Mouse (Mus musculus): ENCODE measurements around the gene Olfr736.

Olfr736 gene

GRCm38 (mm10) chr14:50380863-50381262 lies at the start of gene Olfr736:
Olfr736 (plus strand) TSS chr14:50381163.
- DNase-seq (ENCODE audit: low read depth, low spot score) = no peak

DNA sequence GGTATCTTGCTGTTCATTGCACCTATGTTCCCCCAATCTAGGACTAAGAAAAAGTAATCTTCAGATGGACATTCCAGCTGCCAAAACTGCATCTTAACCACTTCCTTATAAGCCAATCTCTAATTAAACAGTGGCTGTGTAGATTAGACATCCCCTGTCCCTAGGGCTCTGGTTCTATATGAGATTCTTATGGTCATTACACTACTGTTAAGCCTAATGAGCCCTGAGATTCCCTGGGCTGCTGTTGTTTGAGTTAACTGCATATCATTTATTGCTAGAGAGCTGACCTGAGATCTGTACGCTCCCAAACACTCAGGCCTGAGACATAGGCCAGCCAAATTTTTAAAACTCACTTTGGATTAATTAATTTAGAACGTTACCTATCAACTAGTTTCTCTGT lies 32.2 kb upstream of the Olfr736 start, which contains the start of gene Olfr735:
TSS of gene Olfr735 (minus strand) at position 77 of the 400 bp plus-strand sequence.
- no peak for DNase-seq (ENCODE audit: low read depth, low spot score)

GRCm38 (mm10) chr14:50352438-50352837 lies 28.5 kb upstream of the Olfr736 start:
- no peak for DNase-seq (ENCODE audit: low read depth, low spot score)

- DNase-seq (ENCODE audit: low read depth, low spot score) = no peak
These were observed 24.2 kb upstream of the Olfr736 start for GRCm38 (mm10) chr14:50356725-50357124.

DNA sequence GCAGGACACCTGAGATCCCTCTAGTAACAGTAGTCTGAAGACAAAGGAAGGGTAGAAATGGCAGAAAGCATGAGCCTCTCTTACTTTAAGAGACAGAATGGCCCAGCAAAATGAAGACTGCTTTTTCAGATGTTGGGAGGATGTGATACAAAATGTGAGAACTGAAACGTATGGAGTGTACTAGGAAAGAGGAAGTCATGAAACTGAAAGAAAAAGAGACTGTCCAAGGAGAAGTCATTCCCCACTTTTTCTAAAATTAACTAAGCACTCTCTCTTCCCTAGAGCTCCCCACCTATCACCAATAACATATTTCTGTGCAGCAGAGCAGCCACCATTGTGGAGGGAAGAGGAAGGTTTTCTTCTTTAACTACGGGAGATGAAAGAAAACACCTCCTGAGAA lies 23.4 kb upstream of the Olfr736 start, which contains the start of gene Tlr11:
TSS of gene Tlr11 (plus strand) at position 322 of the 400 bp plus-strand sequence.
- no peak for DNase-seq (ENCODE audit: low read depth, low spot score)

GRCm38 (mm10) chr14:50360480-50360879 lies 20.5 kb upstream of the Olfr736 start:
- DNase-seq (ENCODE audit: low read depth, low spot score) = no peak

- no peak for DNase-seq (ENCODE audit: low read depth, low spot score)
These were observed 17.4 kb upstream of the Olfr736 start for GRCm38 (mm10) chr14:50363561-50363960.

DNA sequence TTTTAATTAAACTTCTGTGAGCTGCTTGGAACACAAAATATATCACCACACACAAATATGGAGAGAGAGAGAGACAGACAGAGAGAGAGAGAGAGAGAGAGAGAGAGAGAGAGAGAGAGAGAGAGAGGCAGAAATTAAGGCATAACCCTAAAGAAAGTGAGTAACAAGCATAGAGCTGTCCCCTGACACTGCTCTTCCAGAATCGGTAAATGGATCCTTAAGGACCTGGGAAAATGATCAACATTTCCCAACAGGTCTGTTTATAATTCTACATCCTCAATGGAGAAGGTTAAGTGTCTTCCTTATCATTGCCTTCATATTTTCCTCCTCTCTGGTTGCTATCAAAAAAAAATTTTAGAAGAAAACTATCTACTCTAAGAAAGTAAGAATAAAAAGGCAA lies 26.3 kb downstream of the Olfr736 start, which contains the start of gene Olfr738:
TSS of gene Olfr738 (plus strand) at position 301 of the 400 bp plus-strand sequence.
- DNase-seq (ENCODE audit: low read depth, low spot score) = no peak

DNA sequence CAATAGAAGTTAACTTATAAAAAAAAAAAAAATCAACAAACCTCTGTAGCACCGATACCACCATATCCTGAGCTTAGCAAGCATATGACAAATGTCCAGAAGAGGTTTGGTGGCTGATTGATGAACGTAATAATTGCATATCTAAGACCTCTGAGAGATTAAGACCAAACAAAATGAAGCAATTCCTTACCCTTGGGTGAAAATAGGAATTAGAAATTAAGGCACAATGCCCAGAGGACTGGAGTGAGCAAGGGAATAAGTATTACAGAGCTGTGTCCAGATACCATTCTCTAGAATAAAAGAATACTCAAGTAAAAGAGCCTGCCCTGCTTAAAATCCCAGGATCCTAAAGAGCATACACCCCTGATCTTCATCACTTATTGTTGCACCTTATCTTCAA lies 37.4 kb downstream of the Olfr736 start, which contains the start of gene Olfr739:
TSS of gene Olfr739 (plus strand) at position 301 of the 400 bp plus-strand sequence.
- no peak for DNase-seq (ENCODE audit: low read depth, low spot score)
